Mouse (Mus musculus) E14TG2a.4 (cell line): ENCODE measurements around the gene Jmjd7.

Source experiments
- H3K27me3 ChIP-seq: 2 replicates; pipeline ENCODE4 v1.6.1; 2014; ENCODE audit warnings: low read length, control low read depth; ENCODE audit not compliant: insufficient read depth
- H3K36me3 ChIP-seq: 2 replicates; pipeline ENCODE4 v1.6.1; 2014; ENCODE audit warnings: low read length, control low read depth; ENCODE audit not compliant: insufficient read depth
- H3K4me1 ChIP-seq: replicated peaks from 2 replicates; pipeline ENCODE4 v1.6.1; 2014; ENCODE audit warnings: low read depth, low read length, control low read depth
- H3K4me3 ChIP-seq: replicated peaks from 2 replicates; pipeline ENCODE4 v1.5.1; 2014; ENCODE audit warnings: mild to moderate bottlenecking, low read length
- H3K9me3 ChIP-seq: 2 replicates; pipeline ENCODE4 v1.6.1; 2014; ENCODE audit warnings: low read length, control low read depth
- CTCF ChIP-seq: conservative IDR thresholded peaks from 2 replicates; pipeline ENCODE4 v1.5.1; 2014; ENCODE audit warnings: low read length
- NANOG ChIP-seq: IDR thresholded peaks from 2 replicates; pipeline ENCODE4 v1.6.1; 2014; ENCODE audit warnings: borderline replicate concordance, low read length, mixed read lengths
- POU5F1 ChIP-seq: IDR thresholded peaks from 2 replicates; pipeline ENCODE4 v1.6.1; 2014; ENCODE audit warnings: low read length, borderline replicate concordance

The Jmjd7 gene

DNA sequence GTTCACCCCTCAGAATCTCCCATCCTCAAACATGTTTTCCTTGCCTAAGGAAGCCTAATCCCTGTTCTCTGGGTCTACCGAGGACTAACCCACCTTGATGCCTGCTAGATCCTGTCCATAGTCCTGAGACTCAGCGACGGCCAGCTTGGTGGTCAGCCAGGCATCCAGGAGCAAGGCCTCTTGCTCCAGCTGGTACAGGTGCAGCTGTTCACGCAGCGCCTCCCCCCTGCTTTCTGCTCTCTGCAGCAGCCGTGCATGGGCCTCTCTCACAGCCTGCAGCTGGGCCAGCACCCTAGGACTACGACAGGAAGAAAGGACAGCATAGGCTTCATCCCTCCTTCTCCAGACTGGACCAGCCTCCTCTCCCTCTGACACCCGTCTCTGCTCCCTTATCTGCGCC, 20.9 kb downstream of the Jmjd7 start:
- H3K36me3 ChIP-seq, result no peaks in the 10 kb centered on the region
- H3K9me3 ChIP-seq, result no peaks in the 10 kb centered on the region
- no peak for TF ChIP-seq CTCF
- TF ChIP-seq POU5F1, result no peak
- TF ChIP-seq NANOG, result no peak
- peaks cover 17% of the 10 kb centered on the region for H3K27me3 ChIP-seq
- no peak overlapping the region for H3K4me3 ChIP-seq
- peaks cover 31% of the 10 kb centered on the region for H3K4me1 ChIP-seq

DNA sequence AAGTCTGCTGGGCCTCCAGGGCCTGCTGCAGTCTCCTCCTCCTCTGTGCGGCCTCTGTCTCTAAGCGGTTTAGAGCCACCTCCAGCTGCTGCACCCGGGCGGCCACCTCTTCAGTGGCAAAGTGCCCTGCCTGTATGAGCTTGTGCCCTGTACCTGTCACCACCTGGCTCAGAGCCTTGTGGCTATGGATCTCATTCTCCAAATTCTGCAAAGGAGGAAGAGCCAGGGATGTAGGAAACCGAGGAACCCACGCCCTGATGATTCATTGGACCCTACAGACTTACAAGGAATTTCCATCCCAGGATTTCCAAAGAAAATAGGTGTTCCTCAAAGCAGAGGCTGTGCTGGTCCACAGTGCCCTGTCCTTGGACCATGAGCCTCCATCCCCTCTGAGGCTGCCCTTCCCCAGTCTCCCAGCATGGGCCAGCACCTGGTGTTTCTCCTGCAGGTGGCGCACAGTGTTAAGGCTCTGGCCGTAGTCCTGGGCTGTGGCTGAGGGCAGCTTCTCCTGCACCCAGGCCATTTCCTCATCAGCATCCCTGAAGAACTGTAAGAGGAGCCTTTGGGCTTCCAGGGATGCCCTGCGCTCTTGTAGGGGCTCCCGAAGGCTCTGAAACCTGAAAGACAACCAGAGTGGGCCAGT, 22.5 kb downstream of the Jmjd7 start:
- TF ChIP-seq CTCF (peak; percentile 42), NANOG (no peak)
- peaks cover 17% of the 10 kb centered on the region for H3K4me1 ChIP-seq
- H3K27me3 ChIP-seq, result peaks cover 17% of the 10 kb centered on the region
- H3K36me3 ChIP-seq, result no peaks in the 10 kb centered on the region
- no peaks in the 10 kb centered on the region for H3K9me3 ChIP-seq
- no peak overlapping the region for H3K4me3 ChIP-seq

DNA sequence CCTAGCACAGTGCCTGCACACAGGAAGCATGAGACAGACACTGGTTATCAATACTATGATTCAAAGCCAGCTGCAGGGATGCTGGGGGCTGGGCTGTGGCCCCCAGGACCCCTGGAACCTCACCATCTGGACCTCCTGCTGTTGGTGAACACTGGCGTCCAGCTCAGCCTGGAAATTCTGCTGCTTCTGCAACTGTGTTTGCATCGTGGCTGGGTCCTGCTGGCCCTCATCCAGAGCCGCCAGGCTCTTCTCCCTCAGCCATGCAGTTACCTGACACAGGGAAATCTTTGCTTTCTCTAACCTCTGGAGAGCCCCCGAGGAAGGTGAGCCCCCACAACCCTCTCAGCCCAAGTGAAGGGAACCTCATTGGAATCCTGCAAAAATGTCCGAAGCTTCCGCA, 24.1 kb downstream of the Jmjd7 start:
- Histone ChIP-seq H3K4me1 (peaks cover 20% of the 10 kb centered on the region), H3K4me3 (no peak overlapping the region), H3K36me3 (no peaks in the 10 kb centered on the region), H3K9me3 (no peaks in the 10 kb centered on the region), H3K27me3 (peaks cover 16% of the 10 kb centered on the region)
- TF ChIP-seq POU5F1, result no peak
- no peak for TF ChIP-seq CTCF
- TF ChIP-seq NANOG, result no peak

DNA sequence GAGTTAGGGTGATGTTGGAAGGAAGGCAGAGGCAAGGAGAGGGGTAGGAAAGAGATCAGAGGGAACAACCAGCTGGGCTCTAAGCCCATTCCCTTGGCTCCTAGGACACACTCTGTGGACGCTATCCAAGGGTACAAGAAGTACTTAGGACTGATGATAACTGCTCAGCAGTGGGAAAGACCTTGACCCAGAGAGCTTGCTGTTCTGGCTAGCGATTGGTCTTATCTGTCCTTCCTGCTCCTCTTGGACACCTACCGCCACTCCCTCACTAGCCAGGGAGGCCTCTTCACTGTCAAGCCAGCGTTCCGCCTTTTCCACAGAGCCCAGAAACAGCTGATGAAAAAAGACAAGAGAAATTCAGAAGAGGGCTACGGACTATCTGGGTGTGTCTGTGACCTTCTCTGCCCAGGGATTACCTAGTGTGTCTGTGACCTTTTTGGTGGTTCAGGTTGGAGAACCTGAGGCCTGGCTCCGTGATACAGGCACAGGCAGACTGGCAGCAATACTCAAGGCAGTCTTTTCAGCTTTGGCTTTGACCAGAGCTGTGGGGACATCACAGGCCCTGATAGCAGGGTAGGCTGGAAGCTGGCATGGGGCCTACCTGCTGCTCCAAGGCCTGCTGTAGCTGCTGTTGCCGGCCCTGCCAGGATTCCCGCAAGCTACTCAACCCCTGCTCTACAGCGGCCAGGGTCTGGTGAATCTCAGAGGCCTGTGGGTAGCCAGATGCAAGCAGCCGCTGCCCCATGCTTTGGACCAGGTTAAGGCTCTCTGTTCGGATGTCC, 27.7 kb downstream of the Jmjd7 start:
- H3K36me3 ChIP-seq, result no peaks in the 10 kb centered on the region
- no peaks in the 10 kb centered on the region for H3K9me3 ChIP-seq
- TF ChIP-seq CTCF (no peak), POU5F1 (no peak), NANOG (no peak)
- peaks cover 7% of the 10 kb centered on the region; the same call in 1 of the 2 replicates for H3K27me3 ChIP-seq
- no peak overlapping the region for H3K4me3 ChIP-seq
- H3K4me1 ChIP-seq, result peaks cover 14% of the 10 kb centered on the region

DNA sequence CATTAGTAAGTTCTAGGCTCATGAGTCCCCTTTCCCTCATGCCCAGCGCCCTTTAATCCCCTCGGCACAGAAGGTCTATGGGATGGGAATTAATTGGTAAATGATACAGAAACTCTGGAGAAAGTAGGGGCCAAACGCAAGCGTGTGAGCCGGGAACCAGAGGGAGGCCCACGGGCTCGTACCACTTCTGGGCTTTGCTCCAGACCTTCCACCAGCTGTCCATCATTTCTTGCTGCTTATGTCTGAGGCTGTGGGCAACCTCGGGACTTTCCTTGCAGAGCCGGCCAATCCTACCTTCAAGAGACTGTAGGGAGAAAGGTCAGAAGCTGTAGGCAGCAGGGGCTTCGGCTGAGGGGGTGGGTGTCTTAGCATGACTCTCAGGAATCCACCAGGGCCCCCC, 28.6 kb downstream of the Jmjd7 start:
- H3K36me3 ChIP-seq, result no peaks in the 10 kb centered on the region
- H3K4me3 ChIP-seq, result no peak overlapping the region
- TF ChIP-seq POU5F1 (no peak), CTCF (no peak), NANOG (no peak)
- H3K27me3 ChIP-seq, result peaks cover 7% of the 10 kb centered on the region; the same call in 1 of the 2 replicates
- no peaks in the 10 kb centered on the region for H3K9me3 ChIP-seq
- H3K4me1 ChIP-seq, result peaks cover 18% of the 10 kb centered on the region

DNA sequence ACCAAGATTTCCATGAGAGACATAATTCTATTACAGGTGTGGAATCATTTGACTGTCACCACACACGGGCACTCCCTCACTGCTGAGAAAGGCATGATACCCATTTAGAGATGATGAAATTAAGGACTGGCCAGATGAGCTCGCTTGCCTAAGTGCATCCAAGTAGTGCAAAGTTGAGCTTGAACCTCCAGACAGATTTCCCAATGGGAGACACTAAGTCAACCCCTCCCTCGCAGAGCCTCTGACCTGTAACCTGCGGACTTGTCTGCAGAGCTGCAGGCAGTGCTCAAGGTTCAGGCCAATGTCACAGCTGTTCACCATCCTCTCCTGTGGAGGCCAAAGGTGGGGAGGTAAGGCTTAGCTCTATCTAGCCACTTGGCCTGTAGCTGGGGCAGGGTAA, 31.5 kb downstream of the Jmjd7 start:
- H3K9me3 ChIP-seq, result no peaks in the 10 kb centered on the region
- no peak overlapping the region for H3K4me3 ChIP-seq
- H3K4me1 ChIP-seq, result peaks cover 22% of the 10 kb centered on the region
- no peaks in the 10 kb centered on the region for H3K36me3 ChIP-seq
- peaks cover 14% of the 10 kb centered on the region for H3K27me3 ChIP-seq
- no peak for TF ChIP-seq NANOG
- no peak for TF ChIP-seq CTCF
- no peak for TF ChIP-seq POU5F1

DNA sequence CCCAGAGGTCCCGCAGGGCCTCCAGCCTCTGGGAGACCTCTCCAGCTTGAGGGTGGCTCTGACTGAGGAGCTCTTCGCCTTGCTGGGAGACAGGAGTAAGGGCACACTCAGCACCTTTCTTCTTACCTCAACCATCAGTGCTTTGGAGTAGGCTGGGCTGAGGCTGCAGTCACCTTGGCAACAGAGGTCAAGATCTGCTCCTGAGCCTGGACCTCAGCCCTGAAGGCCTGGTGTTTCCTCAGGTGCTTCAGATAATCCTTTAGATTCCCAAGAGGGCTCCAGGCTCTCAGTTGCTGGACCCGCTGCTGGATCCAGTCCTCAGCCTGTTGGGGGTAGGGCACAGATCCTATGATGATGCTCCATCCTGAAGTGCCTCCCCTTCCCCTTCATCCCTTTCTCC, 32.2 kb downstream of the Jmjd7 start:
- H3K27me3 ChIP-seq, result peaks cover 15% of the 10 kb centered on the region
- no peaks in the 10 kb centered on the region for H3K36me3 ChIP-seq
- H3K9me3 ChIP-seq, result no peaks in the 10 kb centered on the region
- H3K4me3 ChIP-seq, result no peak overlapping the region
- no peak for TF ChIP-seq NANOG
- H3K4me1 ChIP-seq, result peaks cover 25% of the 10 kb centered on the region

DNA sequence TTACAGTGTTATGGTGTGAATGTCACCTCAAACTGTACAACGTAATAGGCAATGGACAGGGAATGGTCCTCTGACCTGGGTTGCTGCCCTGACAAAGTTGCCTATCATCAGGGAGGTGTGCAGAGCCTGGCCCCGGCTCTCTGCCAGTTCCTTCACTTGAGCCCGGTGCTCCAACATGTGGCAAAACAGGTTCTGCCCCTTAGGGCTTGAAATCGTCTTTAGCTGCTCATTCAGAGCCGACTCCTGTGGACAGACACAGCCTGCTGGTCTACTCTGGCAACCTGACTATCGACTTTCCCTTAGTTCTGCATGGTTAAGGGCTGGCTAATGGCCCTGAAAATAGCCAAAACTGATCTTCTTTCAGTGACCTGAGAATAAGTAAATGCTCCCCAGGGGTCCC, 32.9 kb downstream of the Jmjd7 start:
- Histone ChIP-seq H3K4me1 (peaks cover 26% of the 10 kb centered on the region), H3K36me3 (no peaks in the 10 kb centered on the region), H3K4me3 (no peak overlapping the region), H3K9me3 (no peaks in the 10 kb centered on the region), H3K27me3 (peaks cover 15% of the 10 kb centered on the region)
- TF ChIP-seq POU5F1 (no peak), NANOG (no peak), CTCF (no peak)
